Mouse (Mus musculus) neural tube, embryonic 14.5 days (tissue): ENCODE data around the gene Gm13278. TPM values are rescaled to one million over a fixed set of nuclear protein-coding genes. Genes with fewer than 3 reads are reported as not detected.
"Not testable (repeated sequence)": the region's sequence is repeated elsewhere in the genome, so short reads cannot be mapped to it uniquely, and the experiment has no call there.

Source experiments
- ATAC-seq: fragments of 200-750 bp; cut with Nextera tagmentation; 2 replicates; pipeline ENCODE4 v1.8.0; 2017; ENCODE audit warnings: low read depth, mild to moderate bottlenecking, moderate TSS enrichment, moderate library complexity
- H3K27ac ChIP-seq: fragments of 300-500 bp; sonication (generic); 2 replicates; pipeline ENCODE4 v1.5.1; 2014; ENCODE audit warnings: low read depth, mild to moderate bottlenecking, control low read depth, low read length, moderate library complexity, mixed read lengths
- H3K27me3 ChIP-seq: fragments of 300-500 bp; sonication (generic); 2 replicates; pipeline ENCODE4 v1.6.1; 2014; ENCODE audit warnings: low read length; ENCODE audit not compliant: control insufficient read depth, insufficient read depth
- H3K36me3 ChIP-seq: fragments of 300-500 bp; sonication (generic); 2 replicates; pipeline ENCODE4 v1.6.1; 2014; ENCODE audit warnings: low read length, mixed read lengths; ENCODE audit not compliant: control insufficient read depth, insufficient read depth
- H3K4me1 ChIP-seq: fragments of 300-500 bp; sonication (generic); 2 replicates; pipeline ENCODE4 v1.6.1; 2014; ENCODE audit warnings: low read length; ENCODE audit not compliant: control insufficient read depth, insufficient read depth
- H3K4me2 ChIP-seq: fragments of 300-500 bp; sonication (generic); 2 replicates; pipeline ENCODE4 v1.6.1; 2014; ENCODE audit warnings: mild to moderate bottlenecking, low read depth, low read length, control low read depth
- H3K4me3 ChIP-seq: fragments of 300-500 bp; sonication (generic); 2 replicates; pipeline ENCODE4 v1.5.1; 2014; ENCODE audit warnings: low read depth, low read length, control low read depth, mixed read lengths
- H3K9ac ChIP-seq: fragments of 300-500 bp; sonication (generic); replicated peaks from 2 replicates; pipeline ENCODE4 v1.6.1; 2014; ENCODE audit warnings: low read depth, mild to moderate bottlenecking, control low read depth, low read length, mixed read lengths
- H3K9me3 ChIP-seq: fragments of 300-500 bp; sonication (generic); 2 replicates; pipeline ENCODE4 v1.6.1; 2016; ENCODE audit warnings: low read length; ENCODE audit not compliant: control insufficient read depth
- WGBS: fragments of 180-500 bp; shearing (Covaris S2); extraction: QIAGEN DNeasy Blood & Tissue Kit; methylation state at CpG from one replicate; pipeline ENCODE4 v1.1.7; 2014; 5-methylcytosine and 5-hydroxymethylcytosine counted together
- polyA plus RNA-seq: library from polyadenylated mRNA; unstranded; fragments of >200 nt; fragmentation: Nextera tagmentation; extraction: Ambion mirVana; gene quantifications from 2 replicates; pipeline ENCODE4 v1.2.1, GENCODE M21; 2014

Gene Gm13278
- not detected in 2 replicates for polyA plus RNA-seq

GRCm38 (mm10) chr4:88791250-88791649, at the start of gene Gm13278:
TSS of gene Gm13278 (plus strand) at chr4:88791550.
- H3K4me3 ChIP-seq, H3K9me3 ChIP-seq, H3K36me3 ChIP-seq, H3K9ac ChIP-seq, H3K4me1 ChIP-seq, H3K27me3 ChIP-seq, ATAC-seq, H3K27ac ChIP-seq, H3K4me2 ChIP-seq: not testable (repeated sequence)
- no CpG with 5 or more reads among the region's 28 CpGs for WGBS

DNA sequence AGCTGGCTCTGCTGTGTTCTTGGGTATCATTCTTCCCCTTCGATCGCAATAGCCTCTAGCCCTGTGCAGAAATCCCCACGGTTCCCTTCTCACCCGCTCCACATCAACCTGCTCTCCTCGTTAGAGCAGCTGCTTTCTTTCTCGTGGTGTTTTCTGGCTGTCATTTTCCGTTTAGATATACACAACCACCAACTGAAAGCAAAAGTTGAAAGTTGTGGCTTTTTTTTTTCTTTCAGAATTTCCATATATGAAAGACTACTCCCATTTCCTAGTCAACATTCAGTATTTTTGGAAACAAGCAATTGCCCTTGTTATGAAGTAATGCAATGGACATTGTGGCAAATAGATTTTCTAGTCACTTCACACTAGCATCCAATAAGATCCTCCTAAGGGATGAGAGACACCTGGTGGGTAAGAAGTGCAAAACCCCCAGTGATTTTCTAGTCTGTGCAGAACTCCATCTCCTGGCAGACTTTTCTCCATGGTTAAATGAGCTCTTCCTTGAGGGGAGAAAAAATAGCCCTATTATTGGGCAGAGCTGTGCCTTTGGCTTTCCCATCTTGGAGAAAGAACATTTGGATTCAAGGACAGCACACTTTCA, 48.5 kb upstream of the Gm13278 start:
- H3K36me3 ChIP-seq, result no peaks in the 10 kb centered on the region
- no peak overlapping the region for H3K9ac ChIP-seq
- no peaks in the 10 kb centered on the region for H3K9me3 ChIP-seq
- H3K4me1 ChIP-seq, result no peaks in the 10 kb centered on the region
- 80% methylated on average over 7 of the region's 7 CpGs for WGBS
- H3K27ac ChIP-seq, result no peak overlapping the region
- ATAC-seq, result no peak
- no peak overlapping the region for H3K4me3 ChIP-seq
- H3K4me2 ChIP-seq, result no peak overlapping the region
- H3K27me3 ChIP-seq, result no peaks in the 10 kb centered on the region

DNA sequence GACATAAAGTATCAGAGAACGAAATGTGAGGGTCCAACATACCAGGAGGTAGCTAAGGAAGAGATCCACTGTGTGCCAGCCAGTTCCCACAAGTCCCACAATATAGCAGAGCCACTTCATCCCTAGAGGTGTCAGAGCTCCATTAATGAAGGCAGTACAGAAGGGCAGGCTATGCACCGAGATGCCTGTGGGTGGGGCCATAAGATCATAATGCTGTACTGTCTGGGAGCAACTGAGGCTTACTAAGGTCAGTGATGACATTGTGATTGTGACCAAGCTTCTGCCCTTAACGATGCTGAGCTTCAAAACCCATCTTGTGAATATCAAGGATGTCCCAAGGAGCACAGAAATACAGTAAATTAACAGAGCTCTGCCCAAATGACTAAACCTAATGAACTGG, 47.1 kb upstream of the Gm13278 start:
- H3K4me1 ChIP-seq, result no peaks in the 10 kb centered on the region
- no peaks in the 10 kb centered on the region for H3K9me3 ChIP-seq
- no peak overlapping the region for H3K9ac ChIP-seq
- H3K4me3 ChIP-seq, result no peak overlapping the region
- no peaks in the 10 kb centered on the region for H3K36me3 ChIP-seq
- no peak overlapping the region for H3K27ac ChIP-seq
- ATAC-seq, result no peak
- no peaks in the 10 kb centered on the region for H3K27me3 ChIP-seq
- no peak overlapping the region for H3K4me2 ChIP-seq
- 65% methylated on average over 3 of the region's 3 CpGs for WGBS

DNA sequence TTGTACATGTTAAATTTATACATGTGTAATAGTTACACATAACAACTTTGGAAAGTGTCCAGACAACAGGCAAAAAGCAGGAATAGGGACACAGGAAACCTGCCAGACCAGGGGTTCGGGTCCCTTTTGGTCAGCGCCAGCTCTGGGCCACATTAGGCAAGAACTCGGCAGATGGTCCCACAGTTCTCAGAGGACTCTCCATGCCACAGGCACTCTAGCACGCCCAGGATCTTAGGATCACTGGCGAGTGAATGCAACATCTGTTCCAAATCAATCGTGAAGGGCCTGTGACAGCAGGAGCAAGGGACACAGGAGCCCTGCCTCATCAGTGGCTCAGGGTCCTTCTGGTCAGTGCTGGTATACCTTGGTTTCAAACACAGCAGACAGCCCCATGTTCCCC, 41.4 kb upstream of the Gm13278 start:
- H3K9me3 ChIP-seq, result no peaks in the 10 kb centered on the region
- no peak for ATAC-seq

GRCm38 (mm10) chr4:88754818-88755340, 36.5 kb upstream of the Gm13278 start, which contains the start of gene Gm13271:
TSS of gene Gm13271 (plus strand) at chr4:88754868.
- not testable (repeated sequence) for ATAC-seq, H3K9me3 ChIP-seq, H3K4me1 ChIP-seq, H3K9ac ChIP-seq, H3K27me3 ChIP-seq, H3K4me2 ChIP-seq, H3K27ac ChIP-seq, H3K4me3 ChIP-seq, H3K36me3 ChIP-seq
- WGBS, result 82% methylated on average over 14 of the region's 15 CpGs

More for the DNA sequence above, 41.4 kb upstream of the Gm13278 start:
- no peak overlapping the region for H3K27ac ChIP-seq
- H3K27me3 ChIP-seq, result no peaks in the 10 kb centered on the region
- H3K4me1 ChIP-seq, result no peaks in the 10 kb centered on the region
- no peaks in the 10 kb centered on the region for H3K36me3 ChIP-seq
- no peak overlapping the region for H3K9ac ChIP-seq
- 60% methylated on average over 6 of the region's 6 CpGs for WGBS
- no peak overlapping the region for H3K4me3 ChIP-seq
- H3K4me2 ChIP-seq, result no peak overlapping the region

- ATAC-seq, H3K36me3 ChIP-seq, H3K27me3 ChIP-seq, H3K27ac ChIP-seq, H3K4me1 ChIP-seq, H3K9me3 ChIP-seq: not testable (repeated sequence)
- H3K9ac ChIP-seq, result peak overlapping the region; percentile 34; the same call in 1 of the 2 replicates
- 14% methylated on average over 28 of the region's 31 CpGs for WGBS
- peak overlapping the region; percentile 67 for H3K4me2 ChIP-seq
- H3K4me3 ChIP-seq, result peak overlapping the region; percentile 36
These were observed 34.5 kb upstream of the Gm13278 start for GRCm38 (mm10) chr4:88756581-88757513.

DNA sequence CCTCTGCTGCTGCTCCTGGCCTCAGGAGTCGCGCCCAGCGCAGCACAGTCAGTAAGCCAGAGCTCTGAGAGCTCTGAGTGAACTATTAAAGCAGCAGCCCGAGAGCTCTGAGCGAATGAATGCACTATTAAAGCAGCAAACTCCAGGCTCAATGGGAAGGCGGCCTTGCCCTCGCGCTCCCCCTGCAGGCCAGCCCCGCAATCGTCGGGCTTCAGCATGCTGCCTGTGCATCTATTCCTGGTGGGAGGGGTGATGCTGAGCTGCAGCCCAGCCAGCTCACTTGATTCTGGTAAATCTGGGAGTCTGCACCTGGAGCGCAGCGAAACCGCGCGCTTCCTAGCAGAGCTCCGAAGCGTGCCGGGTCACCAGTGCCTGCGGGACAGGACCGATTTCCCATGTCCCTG, 33.7 kb upstream of the Gm13278 start:
- H3K9ac ChIP-seq, result peak overlapping the region; percentile 34; the same call in 1 of the 2 replicates
- under 1% methylated on average over 20 of the region's 21 CpGs for WGBS
- peak; percentile 100 for ATAC-seq
- H3K27me3 ChIP-seq, H3K27ac ChIP-seq, H3K36me3 ChIP-seq, H3K4me1 ChIP-seq, H3K9me3 ChIP-seq: not testable (repeated sequence)
- H3K4me3 ChIP-seq, result peak overlapping the region; percentile 36
- peak overlapping the region; percentile 67 for H3K4me2 ChIP-seq

DNA sequence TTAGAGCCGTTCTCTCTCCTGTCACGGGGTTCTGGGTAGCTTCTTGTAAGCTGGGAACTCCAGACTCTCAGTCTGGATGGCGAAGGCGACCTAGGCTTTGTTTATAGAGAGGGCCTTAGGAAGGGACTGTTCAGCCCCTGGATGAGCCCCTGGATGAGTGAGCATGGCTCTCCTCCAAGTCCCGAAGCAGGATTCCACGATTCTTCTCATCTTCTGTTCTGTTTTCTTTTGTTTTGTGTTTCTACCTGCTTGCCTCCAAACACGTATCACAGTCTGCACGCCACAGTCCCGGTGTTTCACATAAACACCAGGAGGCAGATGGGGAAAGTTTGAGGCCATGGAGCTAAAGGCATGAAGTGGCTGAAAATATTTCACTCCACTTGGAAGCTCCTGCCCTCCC, 32.6 kb upstream of the Gm13278 start:
- not testable (repeated sequence) for H3K9me3 ChIP-seq, H3K4me3 ChIP-seq, H3K36me3 ChIP-seq, ATAC-seq, H3K4me2 ChIP-seq, H3K4me1 ChIP-seq, H3K9ac ChIP-seq, H3K27me3 ChIP-seq, H3K27ac ChIP-seq
- WGBS, result 96% methylated on average over 9 of the region's 9 CpGs
